Mouse (Mus musculus) ES-Bruce4 (cell line): ENCODE results near the gene Pax7. TPM values are rescaled to one million over a fixed set of nuclear protein-coding genes. Genes with fewer than 3 reads are reported as not detected.

Experiments
- H3K27ac ChIP-seq: 2 replicates; pipeline ENCODE4 v1.5.1; 2012; ENCODE audit warnings: low read length, inconsistent platforms; ENCODE audit not compliant: insufficient read depth
- H3K27me3 ChIP-seq: 2 replicates; pipeline ENCODE4 v1.6.1; 2012; ENCODE audit warnings: mild to moderate bottlenecking, low read length, inconsistent platforms; ENCODE audit not compliant: control insufficient read depth, poor library complexity, insufficient read depth, severe bottlenecking
- H3K36me3 ChIP-seq: 2 replicates; pipeline ENCODE4 v1.6.1; 2012; ENCODE audit warnings: inconsistent platforms, mild to moderate bottlenecking, low read length, moderate library complexity; ENCODE audit not compliant: control insufficient read depth, poor library complexity, insufficient read depth, severe bottlenecking
- H3K4me1 ChIP-seq: one replicate; pipeline ENCODE4 v1.8.1; 2011; ENCODE audit warnings: low read length; ENCODE audit not compliant: control insufficient read depth, insufficient read depth
- H3K4me3 ChIP-seq: 2 replicates; pipeline ENCODE4 v1.5.1; 2011; ENCODE audit warnings: low read depth, mild to moderate bottlenecking, low read length
- H3K9ac ChIP-seq: 2 replicates; pipeline ENCODE4 v1.6.1; 2012; ENCODE audit warnings: low read depth, mild to moderate bottlenecking, inconsistent platforms; ENCODE audit not compliant: poor library complexity, severe bottlenecking
- H3K9me3 ChIP-seq: replicated peaks from 2 replicates; pipeline ENCODE4 v1.6.1; 2012; ENCODE audit warnings: mild to moderate bottlenecking, low read length, inconsistent platforms; ENCODE audit not compliant: control insufficient read depth, poor library complexity, insufficient read depth, severe bottlenecking
- CTCF ChIP-seq: IDR thresholded peaks from one replicate; pipeline ENCODE4 v1.8.1; 2011; ENCODE audit warnings: low read depth, low read length
- EP300 ChIP-seq: IDR thresholded peaks from 2 replicates; pipeline ENCODE4 v1.6.1; 2011; ENCODE audit warnings: low read depth, low read length; ENCODE audit not compliant: insufficient read depth
- POLR2A ChIP-seq: IDR thresholded peaks from one replicate; pipeline ENCODE4 v1.8.1; 2011; ENCODE audit warnings: low read length; ENCODE audit not compliant: insufficient read depth
- polyA plus RNA-seq: library from polyadenylated mRNA; stranded (reverse); fragments of >200 nt; gene quantifications from 2 replicates; pipeline ENCODE4 v1.2.4, GENCODE M21; 2011; ENCODE audit warnings: low read depth; ENCODE audit not compliant: missing spikeins, insufficient read depth, insufficient read length

Pax7 gene
- polyA plus RNA-seq, 1 experiment: not detected

DNA sequence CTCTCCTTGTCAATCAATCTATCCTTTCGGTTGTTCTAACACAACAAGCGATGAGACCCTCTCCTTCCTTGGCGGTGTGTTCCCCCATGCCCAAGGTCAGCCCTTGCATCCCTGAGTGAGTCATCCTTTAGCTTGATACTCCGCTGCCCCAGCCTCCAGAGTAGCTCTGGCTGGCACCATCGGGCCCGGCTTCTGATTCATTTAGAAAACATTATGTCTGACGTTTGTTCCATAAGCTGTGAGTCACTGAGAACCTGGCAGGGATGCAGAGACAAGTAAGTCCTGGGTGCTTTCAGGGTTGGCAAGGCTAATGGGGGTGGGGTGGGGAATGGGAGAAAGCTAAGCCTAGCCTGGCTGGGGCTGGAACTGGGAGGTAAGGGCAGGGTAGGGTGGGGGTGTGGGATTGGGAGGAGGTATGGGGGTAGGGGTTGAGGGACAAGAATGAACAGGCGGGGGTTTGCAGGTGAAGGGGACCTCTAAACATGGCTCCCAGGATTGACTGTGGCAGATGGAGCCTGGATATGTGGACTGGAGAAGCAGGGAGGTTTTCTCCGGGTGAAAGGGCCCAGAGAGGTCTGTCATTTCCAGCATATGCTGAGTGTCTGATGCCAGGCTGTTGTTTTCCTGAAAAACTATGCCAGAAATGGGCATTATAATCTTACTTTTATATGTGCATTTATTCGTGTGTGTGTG, 116.7 kb downstream of the Pax7 start:
- Histone ChIP-seq H3K9ac (no peak overlapping the region), H3K9me3 (no peaks in the 10 kb centered on the region), H3K27me3 (no peaks in the 10 kb centered on the region), H3K4me3 (no peak overlapping the region), H3K36me3 (no peaks in the 10 kb centered on the region), H3K4me1 (no peaks in the 10 kb centered on the region), H3K27ac (no peak overlapping the region)
- TF ChIP-seq EP300 (no peak), POLR2A (no peak), CTCF (no peak)

DNA sequence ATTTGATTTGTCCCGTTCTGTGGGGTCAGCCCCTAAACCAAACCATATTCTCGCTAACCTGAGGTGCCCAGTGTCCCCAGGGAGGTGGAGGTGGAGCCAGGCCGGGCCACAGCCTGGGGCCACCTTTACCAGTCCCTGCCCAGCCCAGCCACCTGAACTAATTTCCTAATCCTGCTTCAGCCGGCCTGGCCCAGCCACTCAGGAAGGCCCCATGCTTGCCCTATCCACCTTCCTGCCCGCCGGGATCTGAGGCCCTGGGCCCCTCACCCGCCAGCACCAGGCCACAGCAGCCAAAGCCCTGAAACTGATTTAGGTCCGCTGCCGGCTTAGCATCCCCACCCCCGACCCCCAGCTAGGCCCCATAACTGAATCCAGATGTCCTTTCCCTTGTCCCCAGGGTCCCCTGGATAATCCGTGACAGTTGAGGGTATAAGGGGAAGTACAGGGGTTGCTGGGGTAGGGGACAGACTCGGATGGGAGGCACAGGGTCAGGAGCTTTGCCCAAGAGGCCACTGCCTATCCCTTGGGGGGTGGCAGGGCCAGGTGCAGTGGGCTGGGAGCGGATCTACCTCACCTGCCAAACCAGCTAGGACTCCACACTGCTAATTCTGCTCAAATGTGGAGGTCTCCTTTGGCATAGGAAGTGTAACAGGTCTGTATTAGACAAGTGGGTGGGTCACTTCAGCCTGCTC, 117.9 kb downstream of the Pax7 start:
- H3K27me3 ChIP-seq: no peaks in the 10 kb centered on the region
- TF ChIP-seq CTCF (no peak), POLR2A (no peak)
- no peaks in the 10 kb centered on the region for H3K4me1 ChIP-seq
- no peaks in the 10 kb centered on the region for H3K9me3 ChIP-seq
- no peaks in the 10 kb centered on the region for H3K36me3 ChIP-seq
- no peak overlapping the region for H3K4me3 ChIP-seq
- no peak overlapping the region for H3K9ac ChIP-seq
- no peak overlapping the region for H3K27ac ChIP-seq

DNA sequence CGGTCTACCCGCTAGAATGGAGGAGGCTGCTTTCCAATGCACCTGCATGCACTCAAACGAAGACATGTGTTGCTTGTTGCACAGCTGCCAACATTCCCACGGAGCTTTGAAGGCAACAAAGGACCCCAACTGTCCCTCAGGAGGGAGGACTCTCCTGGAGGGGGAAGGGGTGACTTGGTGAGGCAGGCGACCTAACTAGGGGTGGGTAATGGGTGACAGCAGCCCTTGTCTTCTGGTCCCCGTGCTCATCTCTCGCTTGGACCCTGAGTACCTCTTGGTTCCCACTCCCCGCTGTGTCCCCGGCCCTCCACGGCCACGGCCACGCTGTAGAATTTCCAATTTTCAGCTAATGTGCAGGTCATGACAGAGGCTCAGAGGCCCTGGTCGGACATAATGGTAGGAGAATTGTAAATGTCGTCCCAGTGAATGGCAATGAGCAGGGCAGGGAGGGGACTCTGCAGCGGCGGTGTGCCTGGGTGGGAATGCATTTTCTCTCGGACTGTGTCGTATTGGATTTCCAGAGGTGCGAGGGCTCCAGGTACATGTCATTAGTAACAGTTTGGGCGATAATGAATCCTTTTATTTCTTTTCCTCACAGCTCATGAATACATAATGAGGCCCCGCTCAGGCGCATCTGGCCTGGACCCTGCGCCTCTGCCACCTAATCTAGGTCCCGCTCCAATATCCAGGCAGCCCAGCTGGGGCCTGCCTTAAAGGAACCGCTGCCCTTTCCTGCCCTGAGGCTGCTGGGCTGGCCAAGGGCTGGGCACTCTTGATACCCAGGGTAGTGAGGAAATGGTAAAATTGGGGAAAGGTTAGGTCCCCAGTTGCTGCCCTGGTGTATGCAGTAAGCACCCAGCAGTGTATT, 122.6 kb downstream of the Pax7 start:
- no peak overlapping the region for H3K27ac ChIP-seq
- H3K27me3 ChIP-seq: no peaks in the 10 kb centered on the region
- TF ChIP-seq POLR2A (no peak), EP300 (no peak), CTCF (no peak)
- H3K9ac ChIP-seq: no peak overlapping the region
- no peak overlapping the region for H3K4me3 ChIP-seq
- H3K36me3 ChIP-seq: no peaks in the 10 kb centered on the region
- H3K9me3 ChIP-seq: no peaks in the 10 kb centered on the region
- H3K4me1 ChIP-seq: no peaks in the 10 kb centered on the region

DNA sequence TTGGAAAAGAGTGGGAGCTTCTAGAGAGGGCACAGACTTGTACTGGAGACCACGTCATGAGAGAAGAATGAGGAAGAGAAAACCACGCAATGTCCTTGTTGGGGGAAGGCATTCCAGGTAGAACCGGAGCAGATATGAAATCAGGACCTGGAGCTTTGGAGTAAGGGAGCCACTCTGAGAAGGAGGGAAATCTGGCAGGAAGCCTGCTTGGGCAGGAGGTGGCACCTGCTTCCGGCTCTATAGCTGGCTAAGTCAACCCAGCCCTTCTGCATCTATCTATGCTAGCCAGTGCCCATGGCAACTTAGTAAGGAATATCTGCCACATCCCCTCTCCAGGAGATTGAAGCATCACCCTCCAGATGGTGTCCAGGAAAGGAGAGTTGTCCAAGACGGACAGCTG, 127.3 kb downstream of the Pax7 start:
- Histone ChIP-seq H3K27me3 (no peaks in the 10 kb centered on the region), H3K4me1 (no peaks in the 10 kb centered on the region), H3K36me3 (no peaks in the 10 kb centered on the region), H3K9ac (no peak overlapping the region), H3K4me3 (no peak overlapping the region), H3K27ac (no peak overlapping the region), H3K9me3 (no peaks in the 10 kb centered on the region)
- TF ChIP-seq CTCF: no peak
- TF ChIP-seq POLR2A: no peak
- TF ChIP-seq EP300: no peak

DNA sequence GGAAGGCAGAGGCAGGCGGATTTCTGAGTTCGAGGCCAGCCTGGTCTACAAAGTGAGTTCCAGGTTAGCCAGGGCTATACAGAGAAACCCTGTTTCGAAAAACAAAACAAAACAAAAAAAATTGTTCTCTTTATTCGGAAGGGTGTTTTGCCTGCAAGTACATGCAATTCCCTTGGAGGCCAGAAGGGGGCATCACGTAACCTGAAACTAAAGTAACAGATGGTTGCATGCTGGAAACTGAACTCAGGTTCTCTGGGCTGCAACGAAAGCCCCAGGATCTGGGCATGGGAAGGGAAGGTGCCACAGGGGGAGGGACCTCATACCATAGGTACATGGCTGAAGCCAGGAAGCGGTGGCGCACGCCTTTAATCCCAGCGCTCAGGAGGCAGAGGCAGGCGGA, 129.9 kb downstream of the Pax7 start:
- H3K36me3 ChIP-seq: no peaks in the 10 kb centered on the region
- TF ChIP-seq CTCF: peak; percentile 50
- no peak for TF ChIP-seq POLR2A
- no peak overlapping the region for H3K4me3 ChIP-seq
- H3K4me1 ChIP-seq: no peaks in the 10 kb centered on the region
- H3K27me3 ChIP-seq: no peaks in the 10 kb centered on the region
- no peak overlapping the region for H3K9ac ChIP-seq
- no peak overlapping the region for H3K27ac ChIP-seq
- H3K9me3 ChIP-seq: no peaks in the 10 kb centered on the region
